Mouse (Mus musculus) frontal cortex, adult 2 months (tissue): ENCODE measurements at regions not wholly inside any gene's neighbourhood (a gene's known extent, or its start where the extent isn't known, plus 50 kb on each side); places are given as distances from the start of the nearest gene placed in this dataset.
"Not testable (repeated sequence)": the region's sequence is repeated elsewhere in the genome, so short reads cannot be mapped to it uniquely, and the experiment has no call there.

Experiments used
- DNase-seq, 2 experiments: peaks; one replicate each; pipeline ENCODE4 v3.0.0; 2022; ENCODE audit warnings: low spot score in 1 of 2; ENCODE audit errors: extremely low spot score in 1 of 2

DNA sequence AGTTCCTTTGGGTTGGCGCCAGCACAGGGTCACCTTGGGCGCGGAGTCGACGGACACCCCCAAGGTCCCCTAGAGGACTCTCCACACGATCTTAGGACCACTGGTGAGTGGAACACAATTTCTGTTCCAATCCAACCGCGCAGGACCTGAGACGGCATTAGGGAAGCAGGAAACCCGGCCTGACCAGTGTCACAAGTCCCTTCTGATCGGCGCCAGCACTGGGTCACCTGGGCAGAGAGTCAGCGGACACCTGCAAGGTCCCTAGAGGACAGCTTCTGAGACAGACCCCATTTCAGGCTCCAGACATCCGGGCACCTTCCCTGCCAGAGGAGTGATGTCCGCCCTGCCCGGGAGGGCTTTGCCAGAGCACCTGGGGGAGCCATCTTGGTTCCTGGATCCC is 74.2 kb upstream of the Cdh13 start:
- DNase-seq = not testable (repeated sequence)

DNA sequence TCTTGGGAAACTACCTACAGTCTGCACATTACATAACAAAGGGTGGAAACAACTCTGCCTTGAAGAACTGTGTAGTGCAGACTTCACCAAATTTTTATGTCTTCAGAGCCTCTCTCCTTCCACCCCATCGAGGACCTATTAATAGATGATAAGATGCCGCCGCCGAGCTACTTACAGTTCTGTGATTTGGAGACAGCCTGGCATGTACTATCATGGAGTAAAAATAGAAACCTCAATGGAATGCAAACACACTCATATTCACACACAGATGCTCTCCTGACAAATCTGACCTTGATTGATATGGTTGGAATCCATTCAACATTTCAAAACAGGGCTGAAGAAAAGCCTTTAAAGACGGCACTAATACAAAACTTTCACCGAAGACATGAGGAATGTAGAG is 92.7 kb upstream of the Cdh13 start:
- peak in 1 of 2 experiments; percentile 32 for DNase-seq

- no peak for DNase-seq
Observed at GRCm38 (mm10) chr8:118189226-118189625, 94.3 kb upstream of the Cdh13 start.

- peak in 1 of 2 experiments; percentile 40 for DNase-seq
Observed at GRCm38 (mm10) chr8:118169001-118169413, 114.5 kb upstream of the Cdh13 start.

DNA sequence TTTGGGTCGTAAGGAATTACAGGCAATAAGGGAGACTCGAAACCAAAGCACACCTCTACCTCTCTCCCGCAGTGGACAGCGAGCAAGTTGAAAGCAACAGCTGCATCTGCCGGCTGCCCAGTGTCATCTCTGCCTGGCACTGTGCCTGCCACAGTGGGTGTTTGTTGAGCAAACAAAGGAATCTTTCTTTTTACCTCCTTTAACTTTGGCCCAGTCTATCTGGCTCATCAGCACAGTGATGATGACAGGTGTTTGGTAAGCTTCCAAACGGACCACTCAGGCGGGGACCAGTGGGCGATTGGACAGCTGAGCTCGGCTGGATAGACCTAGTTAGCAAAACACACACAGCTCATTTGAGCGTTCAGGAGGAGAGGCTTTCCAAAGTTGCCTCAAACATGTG is 121.4 kb upstream of the Cdh13 start:
- peak; percentile 14 to 62 for DNase-seq

GRCm38 (mm10) chr8:118147359-118148205 is 136.0 kb upstream of the Cdh13 start:
- no peak for DNase-seq

- DNase-seq = no peak
Observed at GRCm38 (mm10) chr8:118144546-118144945, 139.0 kb upstream of the Cdh13 start.

- no peak for DNase-seq
Observed at GRCm38 (mm10) chr8:118142311-118142710, 141.2 kb upstream of the Cdh13 start.

- DNase-seq = no peak
Observed at GRCm38 (mm10) chr8:118139928-118140327, 143.6 kb upstream of the Cdh13 start.

- no peak for DNase-seq
Observed at GRCm38 (mm10) chr8:118137846-118138245, 145.7 kb upstream of the Cdh13 start.

DNA sequence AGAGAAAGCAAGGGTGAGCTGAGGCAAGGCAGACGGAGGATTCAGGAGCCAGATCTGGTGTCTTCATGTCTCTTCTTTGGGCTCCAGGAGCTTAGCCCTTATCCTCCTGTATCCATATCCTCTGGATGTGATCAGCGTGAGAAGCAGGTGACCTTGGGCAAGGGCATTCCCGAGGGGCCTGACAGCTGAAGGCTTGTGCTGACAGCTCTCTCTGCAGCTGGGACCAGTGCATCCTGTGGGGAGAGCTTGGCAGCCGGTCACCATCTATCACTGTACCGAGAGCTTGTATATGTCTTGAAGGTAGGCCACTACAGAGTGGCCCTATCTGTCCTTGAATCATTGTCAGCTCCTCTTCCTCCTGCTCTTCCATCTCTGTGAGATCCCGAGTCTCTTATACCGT is 158.5 kb upstream of the Cdh13 start:
- DNase-seq = no peak

DNA sequence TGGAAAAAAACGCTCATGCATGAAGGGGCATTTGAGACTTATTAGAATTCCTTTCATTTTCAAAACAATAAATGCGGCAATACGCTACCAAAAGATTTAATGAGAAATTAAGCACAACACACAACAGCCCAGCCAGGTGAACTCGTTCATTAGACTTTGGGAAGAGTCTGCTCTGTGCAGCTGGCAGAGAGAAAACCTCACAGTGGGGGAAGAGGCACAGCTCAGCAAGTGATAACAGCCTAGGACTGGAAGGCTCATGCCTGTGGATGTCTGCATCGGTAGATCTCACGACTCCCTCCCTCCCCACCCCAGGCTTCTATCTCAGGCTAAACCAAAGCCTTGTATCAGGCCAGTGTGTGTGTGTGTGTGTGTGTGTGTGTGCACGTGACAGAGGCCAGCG is 169.3 kb upstream of the Cdh13 start:
- DNase-seq = no peak

DNA sequence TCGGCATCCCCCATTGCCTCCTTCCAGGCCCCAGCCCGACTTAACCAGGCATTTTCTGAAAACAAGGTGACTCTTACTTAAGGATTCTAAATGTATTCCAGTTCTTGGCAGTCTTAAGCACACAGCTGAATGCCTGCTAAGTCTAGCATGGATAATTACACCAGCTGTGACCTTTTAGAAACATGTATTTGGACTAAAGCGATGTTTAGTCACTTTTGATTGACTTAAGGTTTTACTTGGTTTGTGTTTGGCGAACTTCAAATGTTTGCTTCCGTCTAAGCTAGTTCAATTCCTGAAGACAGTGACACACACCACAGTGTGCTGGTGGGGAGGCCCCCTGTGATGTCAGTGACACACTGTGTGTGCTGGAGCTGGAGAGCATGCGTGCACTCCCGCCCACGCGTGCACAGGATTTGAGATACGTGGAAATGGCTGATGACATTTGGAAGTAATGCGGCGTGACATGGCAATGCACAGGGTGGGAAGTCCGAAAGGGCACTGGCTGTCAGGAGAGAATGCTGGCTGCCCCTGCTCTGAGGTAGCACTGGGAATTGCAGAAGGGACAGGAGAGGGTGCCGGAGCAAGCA is 179.0 kb upstream of the Cdh13 start:
- no peak for DNase-seq

DNA sequence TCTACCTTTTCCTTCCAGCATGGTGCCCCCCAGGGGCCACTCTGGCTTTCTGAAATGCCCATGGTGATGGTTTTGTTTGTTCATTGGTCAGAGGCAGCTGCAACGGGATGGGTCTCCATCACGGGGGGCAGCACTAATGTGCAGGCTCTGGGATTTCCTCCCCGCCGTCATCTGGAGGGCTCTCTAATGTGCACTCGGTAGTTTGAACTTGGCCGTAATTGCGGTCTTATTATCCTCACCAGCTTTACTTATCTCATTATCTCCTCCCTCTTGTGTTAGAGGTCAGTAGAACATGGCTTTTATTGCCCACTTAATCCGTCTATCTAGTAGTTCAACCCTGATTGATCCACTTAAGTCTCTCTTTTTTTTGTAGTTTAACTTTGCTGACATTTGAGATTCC is 182.2 kb upstream of the Cdh13 start:
- no peak for DNase-seq

GRCm38 (mm10) chr8:118062736-118063135 is 220.8 kb upstream of the Cdh13 start:
- DNase-seq = no peak

DNA sequence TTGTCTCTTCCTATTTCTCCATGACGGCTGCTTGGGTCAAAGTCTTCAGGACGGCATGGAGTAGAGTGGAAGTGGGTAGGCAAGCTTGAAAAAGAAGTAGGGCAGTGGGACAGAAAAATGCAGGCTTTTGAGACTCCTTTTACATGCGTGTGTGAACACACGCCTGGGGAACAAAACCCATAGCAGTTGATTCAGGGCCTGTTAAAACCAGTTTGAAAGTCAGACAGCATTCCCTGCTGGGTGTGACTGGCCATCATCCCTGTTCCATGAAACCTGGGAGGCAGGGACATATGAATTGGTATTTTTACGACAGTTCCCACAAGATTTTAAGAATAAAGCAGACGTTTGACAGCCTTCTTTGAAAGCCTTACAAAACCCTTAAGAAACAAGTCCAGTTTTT is 226.8 kb upstream of the Cdh13 start:
- DNase-seq = no peak

DNA sequence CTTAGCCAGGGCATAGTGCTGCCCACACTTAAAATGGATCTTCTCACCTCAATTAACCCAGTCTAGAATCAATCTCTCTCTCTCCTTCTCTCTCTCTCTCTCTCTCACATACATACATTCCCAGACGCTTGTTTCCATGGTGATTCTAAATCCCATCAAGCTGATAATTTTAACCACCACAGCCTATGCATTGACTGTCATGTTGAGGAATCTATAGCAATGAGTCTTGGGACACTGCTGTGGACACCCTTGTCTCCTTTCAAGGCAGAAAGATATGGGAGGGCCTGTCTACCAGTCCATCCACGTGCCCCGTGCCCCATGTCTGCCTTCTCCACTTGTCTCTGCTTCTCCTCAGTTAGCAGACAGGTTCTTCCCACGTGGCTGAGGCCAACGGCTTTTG is 228.0 kb upstream of the Cdh13 start:
- peak in 1 of 2 experiments; percentile 16 for DNase-seq

GRCm38 (mm10) chr8:118050386-118050785 is 233.1 kb upstream of the Cdh13 start:
- no peak for DNase-seq

DNA sequence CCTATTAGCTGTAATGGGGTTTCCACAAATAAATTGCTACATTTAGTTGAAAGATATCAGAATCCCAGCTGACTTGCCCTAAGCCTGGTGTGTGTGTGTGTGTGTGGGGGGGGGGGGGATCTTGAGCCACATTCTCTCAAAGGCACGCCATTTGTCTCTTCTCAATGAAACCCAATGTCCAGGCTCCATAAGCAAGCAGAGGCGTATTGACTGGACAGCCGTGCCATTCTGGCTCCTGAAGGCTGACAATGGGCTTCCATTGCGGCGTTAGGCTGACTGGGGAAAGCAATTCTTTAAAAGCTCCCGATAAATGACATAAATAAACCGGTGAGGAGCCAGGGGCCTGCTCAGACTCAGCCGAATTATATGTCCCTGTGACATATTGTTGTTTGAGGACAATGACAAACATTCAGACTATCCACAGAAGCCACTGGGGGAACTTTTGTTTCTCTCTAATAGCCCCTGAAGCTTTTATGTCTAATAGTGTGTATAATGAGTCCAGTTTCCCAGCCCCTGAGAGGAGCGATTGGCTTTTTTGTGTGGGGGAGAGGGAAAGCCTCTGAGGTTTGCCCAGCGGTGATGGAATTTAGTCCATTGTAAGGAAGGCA is 240.6 kb upstream of the Mphosph6 start:
- no peak for DNase-seq

DNA sequence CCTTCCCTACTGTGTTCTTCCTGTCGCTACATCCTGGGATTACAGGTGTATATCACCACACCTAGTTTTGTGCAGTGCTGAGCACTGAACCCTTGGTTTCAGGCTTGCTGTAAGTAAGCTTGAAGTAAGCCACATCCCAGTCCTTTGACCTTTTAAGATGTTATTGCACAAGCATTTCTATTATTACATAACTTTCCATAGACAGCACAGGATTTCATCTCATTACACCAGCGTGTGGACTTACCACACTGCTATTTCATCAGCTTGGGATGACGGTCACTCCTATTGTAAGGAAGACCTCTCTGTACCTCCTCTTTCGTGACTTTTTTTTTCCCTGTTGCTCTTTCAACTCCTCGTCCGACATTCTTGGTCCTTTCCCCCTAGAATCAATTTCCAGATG is 239.5 kb upstream of the Mphosph6 start:
- no peak for DNase-seq

GRCm38 (mm10) chr8:118037801-118038200 is 236.1 kb upstream of the Mphosph6 start:
- DNase-seq = no peak

DNA sequence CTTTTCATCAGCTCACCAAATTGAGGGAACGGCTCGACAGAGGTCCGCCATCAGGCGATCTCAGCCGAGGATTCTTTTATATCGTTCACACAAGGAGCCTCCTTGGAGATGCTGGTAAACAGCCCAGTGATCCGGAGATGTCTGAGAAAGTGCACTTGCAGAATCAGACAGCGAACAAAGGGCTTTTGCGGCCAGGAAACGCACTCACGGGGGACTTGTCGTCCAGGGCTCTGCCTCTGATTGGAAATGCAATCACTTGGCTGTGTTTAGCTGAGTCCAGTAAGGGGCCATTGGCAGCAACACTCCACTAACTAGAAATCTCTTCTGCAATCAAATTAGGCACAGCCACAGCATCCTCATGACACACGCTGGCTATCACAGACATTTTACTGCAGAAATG is 232.3 kb upstream of the Mphosph6 start:
- no peak for DNase-seq
